Mouse (Mus musculus) retina, postnatal 7 days (tissue): Measurements from ENCODE around the gene Gm10188.

Source experiments
- DNase-seq: peaks from one replicate; pipeline ENCODE4 v3.0.0-alpha.2; 2012; ENCODE audit warnings: low read depth, low spot score

Gm10188 gene

DNA sequence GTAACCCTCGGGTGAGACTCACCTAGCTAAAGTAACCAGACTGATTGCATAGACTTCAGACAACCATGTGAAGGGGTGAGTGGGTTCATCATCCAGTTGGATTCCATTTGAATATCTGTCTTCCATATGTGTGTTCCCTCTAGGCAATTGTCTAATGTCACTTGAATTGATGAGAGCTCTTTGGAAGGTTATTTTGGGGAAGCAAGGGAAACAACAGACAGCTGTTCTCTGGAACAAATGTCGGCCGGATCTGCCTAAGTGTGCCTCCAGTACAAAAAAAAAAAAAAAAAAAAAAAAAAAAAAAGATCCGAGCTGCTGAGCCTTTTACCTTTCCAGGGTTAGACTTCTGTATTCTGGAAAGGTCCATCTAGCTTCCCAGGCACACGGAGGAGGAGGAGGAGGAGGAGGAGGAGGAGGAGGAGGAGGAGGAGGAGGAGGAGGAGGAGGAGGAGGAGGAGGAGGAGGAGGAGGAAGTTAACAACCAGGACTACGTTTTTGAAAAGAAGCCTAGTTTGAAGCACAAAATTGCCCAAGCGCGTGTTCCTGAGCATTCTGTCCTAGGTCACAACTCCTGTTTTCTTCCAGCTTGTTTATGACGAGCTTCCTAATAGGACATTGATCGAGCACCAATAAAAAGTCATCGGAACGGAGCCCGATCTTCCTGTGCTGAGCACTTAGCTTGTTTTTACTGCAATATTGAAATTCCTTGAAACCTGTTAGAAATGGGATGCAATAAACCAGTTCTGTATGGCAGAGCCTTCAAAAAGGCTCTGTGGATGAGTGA, 3.1 kb downstream of the Gm10188 start:
- no peak for DNase-seq

GRCm38 (mm10) chr1:132222166-132222565, 7.4 kb downstream of the Gm10188 start:
- no peak for DNase-seq

- DNase-seq = no peak
These were observed 7.9 kb downstream of the Gm10188 start for GRCm38 (mm10) chr1:132221627-132222026.

GRCm38 (mm10) chr1:132216276-132216675, 13.3 kb downstream of the Gm10188 start:
- DNase-seq = no peak

DNA sequence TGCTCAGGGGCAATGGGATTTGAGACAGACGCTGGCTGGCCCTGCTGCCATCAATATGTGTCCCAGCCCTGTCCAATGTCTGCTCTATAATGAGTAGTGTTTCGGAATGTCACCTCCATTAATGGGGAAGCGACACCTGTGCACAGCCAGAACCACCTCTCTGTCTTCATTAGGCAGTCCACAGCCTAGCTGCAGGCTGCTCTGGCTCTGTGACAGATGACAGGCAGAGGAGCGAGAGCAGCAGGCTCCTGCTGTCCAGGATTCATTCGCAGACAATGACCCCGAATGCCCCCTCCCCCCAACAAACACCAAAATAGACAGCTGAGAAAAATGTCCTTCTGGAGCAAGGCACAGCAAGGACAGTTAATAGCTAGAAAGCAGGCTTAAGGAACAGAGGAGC, 16.5 kb downstream of the Gm10188 start:
- DNase-seq = no peak

DNA sequence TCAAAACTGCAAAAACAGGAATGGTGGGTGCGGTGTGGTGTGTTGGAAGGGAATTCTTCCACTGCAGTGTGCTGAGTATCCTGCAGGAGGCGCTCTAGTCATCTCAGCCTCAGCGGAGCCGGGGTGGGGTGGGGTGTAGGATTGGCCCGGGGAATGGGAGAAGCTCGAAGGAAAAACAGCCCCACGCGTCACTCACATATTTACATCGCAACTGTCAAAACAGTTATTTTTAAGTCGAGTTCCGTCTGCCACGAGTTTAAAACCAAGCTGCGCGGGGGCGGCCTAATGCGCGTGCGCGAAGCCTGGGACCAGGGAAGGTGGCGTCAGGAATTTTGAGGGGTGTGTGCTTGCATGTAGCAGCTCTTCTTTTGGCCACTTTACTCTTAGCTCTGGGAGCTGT, 17.3 kb downstream of the Gm10188 start:
- no peak for DNase-seq

GRCm38 (mm10) chr1:132211672-132212071, 17.9 kb downstream of the Gm10188 start:
- DNase-seq = no peak

DNA sequence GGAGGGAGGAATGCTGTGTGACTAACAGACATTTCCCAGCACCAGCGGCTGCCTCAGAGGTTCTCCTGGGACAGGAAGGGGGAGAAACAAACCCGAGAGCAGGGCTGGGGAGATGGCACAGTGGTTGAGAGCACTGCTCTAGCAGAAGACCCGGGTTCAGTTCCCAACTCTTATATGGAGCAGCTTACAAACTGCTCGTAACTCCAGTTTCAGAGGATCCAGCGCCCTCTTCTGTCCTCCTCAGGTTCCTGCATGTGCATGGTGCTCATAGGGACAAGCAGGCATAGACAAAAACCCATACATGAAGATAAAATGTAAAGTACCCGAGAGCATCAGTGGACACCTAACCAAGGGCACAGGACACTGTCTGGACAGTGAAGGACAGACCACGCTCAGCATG, 18.6 kb downstream of the Gm10188 start:
- DNase-seq = no peak

DNA sequence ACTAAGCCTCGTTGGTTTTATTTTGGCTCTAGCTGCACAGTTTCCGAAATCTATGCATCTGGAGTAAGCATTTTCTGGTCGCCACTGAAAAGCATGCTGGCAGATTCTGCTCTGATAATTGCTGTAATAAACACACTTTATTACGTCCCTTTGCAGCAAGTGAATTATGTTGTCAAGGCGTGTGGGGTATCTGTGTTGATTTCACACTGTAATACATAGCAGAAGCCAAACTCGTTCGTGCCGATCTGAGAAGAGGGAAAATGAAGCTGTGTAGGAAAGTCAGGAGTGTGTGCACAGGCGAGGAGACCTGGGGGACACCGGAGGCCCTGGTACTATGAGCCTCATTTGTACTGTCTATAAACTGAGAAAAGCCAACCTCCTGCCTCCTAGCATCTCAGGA, 20.2 kb downstream of the Gm10188 start:
- DNase-seq = no peak

DNA sequence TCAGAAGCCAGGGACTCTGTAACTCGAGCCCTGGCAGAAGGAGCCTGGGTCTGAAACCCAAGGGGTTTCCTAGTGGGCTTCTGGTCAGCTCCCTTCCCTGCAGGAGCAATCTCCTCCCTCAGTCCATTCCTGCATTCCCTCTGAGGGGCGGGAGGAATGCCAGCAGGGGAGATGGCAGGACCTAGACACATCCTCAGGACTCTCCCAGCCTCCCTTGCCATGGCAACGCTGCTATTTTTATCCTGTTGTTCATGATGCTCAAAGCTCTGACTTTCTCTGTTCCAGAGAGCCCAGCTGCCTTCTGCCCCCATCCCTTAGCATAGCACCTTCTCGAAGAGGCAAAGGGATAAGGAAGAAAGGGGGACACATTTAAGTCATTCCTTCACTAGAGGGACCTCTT, 21.4 kb downstream of the Gm10188 start:
- DNase-seq = no peak

- DNase-seq = no peak
These were observed 22.7 kb downstream of the Gm10188 start for GRCm38 (mm10) chr1:132206828-132207227.

DNA sequence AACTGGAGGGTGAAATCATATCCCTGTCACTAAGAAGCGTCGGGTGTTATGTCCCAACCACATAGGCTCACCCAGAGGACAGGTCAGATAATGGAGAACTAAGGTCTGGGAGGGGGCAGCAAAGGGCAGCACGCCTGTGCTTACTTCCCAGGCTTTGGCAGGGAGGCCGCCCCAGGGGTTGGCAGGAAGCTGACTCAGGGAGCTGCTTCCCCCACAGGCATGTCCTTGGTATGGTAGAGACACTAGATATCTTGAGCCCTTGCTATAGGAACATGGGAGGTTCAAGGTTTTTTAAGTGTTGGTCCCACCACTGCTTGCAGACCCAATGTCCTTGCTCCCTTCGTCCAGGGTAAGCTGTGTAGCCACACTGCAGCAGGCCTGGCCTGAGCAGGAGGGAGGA, 23.6 kb downstream of the Gm10188 start:
- no peak for DNase-seq

- no peak for DNase-seq
These were observed 26.8 kb downstream of the Gm10188 start for GRCm38 (mm10) chr1:132202771-132203170.

GRCm38 (mm10) chr1:132201936-132202335, 27.6 kb downstream of the Gm10188 start:
- no peak for DNase-seq

DNA sequence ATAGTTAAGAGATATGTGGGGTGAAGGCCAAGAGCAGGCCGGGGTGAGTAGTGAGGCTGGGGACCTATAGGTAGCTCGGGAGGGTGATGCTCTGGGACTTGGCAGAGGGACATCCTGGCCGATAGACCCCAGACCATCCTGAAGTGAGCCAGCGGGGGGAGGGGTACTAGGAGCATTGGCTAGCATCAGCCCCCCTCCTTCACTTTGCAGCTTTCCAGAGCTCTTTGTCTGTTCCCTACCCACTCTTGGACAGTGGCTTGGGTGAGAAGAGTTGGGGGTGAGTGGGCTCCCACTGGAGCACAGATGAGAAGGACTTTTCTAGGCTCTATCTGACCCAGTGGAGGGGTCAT, 28.1 kb downstream of the Gm10188 start:
- DNase-seq = no peak

- no peak for DNase-seq
These were observed 28.7 kb downstream of the Gm10188 start for GRCm38 (mm10) chr1:132200562-132201510.

- DNase-seq = no peak
These were observed 29.6 kb downstream of the Gm10188 start for GRCm38 (mm10) chr1:132199934-132200333.

- DNase-seq = no peak
These were observed 30.3 kb downstream of the Gm10188 start for GRCm38 (mm10) chr1:132199244-132199643.

DNA sequence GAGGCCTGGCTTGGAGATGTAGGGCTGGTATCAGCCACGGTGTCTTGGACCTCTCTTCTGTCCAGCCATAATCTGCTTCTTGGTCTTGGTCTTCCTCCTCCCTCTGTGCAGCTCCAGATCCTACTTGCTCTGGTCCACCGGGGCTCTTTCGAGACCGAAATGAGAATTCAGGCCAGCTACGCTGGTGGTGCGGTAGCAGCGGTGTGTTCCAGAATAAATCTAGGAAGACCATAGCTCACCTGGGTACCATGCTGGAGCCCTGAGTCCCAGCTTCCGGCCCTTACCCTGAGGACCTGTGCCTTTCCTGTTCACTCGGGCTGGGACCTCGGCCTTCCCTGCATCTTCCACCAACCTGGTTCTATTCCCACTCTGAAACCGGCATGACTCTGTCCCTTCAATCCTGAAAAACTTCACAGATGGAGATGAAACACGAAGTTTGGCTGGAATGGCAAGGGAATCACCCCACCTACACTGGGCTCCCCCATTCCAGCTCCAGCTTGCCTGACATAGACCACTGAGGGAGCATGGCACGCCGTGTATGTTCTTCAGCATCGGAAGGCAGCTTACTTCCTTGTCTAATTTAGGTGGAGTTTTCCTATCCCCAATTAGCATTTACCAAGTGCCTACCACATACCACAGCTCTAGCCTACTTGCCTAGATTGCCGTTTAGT, 31.0 kb downstream of the Gm10188 start:
- no peak for DNase-seq

DNA sequence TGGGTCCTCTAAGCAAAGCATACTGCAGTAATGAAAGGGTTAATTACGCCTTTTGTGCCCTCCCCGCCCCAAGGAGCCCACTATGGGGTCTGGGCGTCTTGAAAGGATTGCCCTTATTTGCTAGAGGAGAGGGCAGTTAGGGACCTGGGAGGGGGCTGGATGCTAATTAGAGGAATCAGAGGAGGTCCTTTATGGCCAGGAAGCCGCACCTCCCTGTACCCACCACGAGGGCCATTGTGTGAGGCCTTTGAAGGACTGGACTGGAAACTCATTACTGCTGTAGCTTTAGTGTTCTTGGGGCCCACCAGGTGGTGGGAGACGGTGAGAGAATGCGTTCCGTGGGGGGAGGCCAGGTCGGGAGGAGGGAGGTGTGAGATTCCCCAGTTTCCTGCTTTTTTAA, 31.9 kb downstream of the Gm10188 start:
- DNase-seq = no peak

GRCm38 (mm10) chr1:132196337-132196736, 33.2 kb downstream of the Gm10188 start:
- DNase-seq = no peak

DNA sequence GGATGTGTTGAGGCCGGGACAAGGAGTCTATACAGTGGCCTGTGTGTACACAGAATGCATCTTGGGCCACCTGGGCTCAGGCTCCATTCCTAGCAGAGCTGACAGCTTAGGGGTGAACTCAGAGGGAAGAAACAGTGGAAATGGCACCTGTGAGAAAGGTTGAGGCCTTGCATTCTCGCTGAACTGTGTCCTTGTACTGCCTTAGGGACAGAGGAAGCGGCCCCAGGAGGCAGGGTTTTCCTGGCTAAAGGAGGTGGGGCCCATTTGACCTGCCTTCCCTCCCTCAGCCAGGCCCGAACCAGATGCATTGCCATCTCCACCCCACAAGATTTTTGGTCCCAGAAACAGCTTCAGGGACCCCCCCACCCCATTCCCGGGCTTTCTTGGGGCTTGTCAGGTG, 33.9 kb downstream of the Gm10188 start:
- no peak for DNase-seq
